Mouse (Mus musculus) common myeloid progenitor, adult 5-6 weeks (primary cell): ENCODE measurements at regions not wholly inside any gene's neighbourhood (a gene's known extent, or its start where the extent isn't known, plus 50 kb on each side); places are given as distances from the start of the nearest gene placed in this dataset.

Source experiments
- ATAC-seq: replicated peaks from 2 replicates; pipeline ENCODE4 v1.8.0; 2016; ENCODE audit warnings: low read depth, mild to moderate bottlenecking, moderate TSS enrichment, inconsistent platforms; ENCODE audit not compliant: poor library complexity, severe bottlenecking

DNA sequence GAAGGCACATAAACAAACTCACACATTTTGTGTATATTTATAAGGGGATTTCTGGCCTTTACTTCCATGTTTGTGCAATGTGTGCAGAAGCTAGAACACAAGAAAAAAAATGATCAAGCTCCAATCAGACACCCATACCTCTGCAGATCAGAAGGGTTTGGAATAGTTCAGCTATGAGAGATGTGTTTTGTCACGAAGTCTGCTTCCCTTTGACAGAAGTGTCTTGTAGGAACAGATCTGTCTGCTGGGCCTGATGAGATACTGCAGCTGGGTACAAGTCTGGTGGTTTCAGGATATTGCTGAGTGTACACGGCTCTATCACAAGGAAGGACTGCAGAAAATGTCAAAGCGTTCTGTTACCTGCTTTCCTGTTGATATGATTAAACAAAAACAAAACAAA lies 176.2 kb upstream of the Maf start:
- no peak for ATAC-seq

GRCm38 (mm10) chr8:115881881-115882280 lies 174.3 kb upstream of the Maf start:
- ATAC-seq: no peak

- no peak for ATAC-seq
Observed at GRCm38 (mm10) chr8:115874789-115875188, 167.2 kb upstream of the Maf start.

GRCm38 (mm10) chr8:115871381-115871780 lies 163.8 kb upstream of the Maf start:
- no peak for ATAC-seq

DNA sequence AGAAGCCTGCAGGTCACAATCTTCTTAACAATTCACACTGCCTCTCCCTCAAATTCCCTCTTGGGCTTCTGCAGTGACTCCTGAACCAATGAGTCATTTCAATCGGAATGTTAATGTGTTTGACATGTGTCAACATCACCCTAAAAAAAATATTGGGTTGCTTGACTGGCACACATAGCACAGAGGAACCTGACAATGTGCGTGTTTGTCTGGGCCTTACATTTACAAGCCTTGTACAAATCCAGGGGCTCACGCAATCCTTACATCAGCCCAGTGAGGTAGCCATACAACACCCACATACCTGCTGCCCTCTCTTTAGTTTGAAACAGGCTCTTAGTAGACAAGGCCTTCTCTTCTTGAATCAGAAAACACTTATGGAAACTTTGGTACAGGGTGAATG lies 153.8 kb upstream of the Maf start:
- no peak for ATAC-seq

- ATAC-seq: no peak
Observed at GRCm38 (mm10) chr8:115859406-115859805, 151.8 kb upstream of the Maf start.

GRCm38 (mm10) chr8:115856816-115857215 lies 149.2 kb upstream of the Maf start:
- ATAC-seq: no peak

DNA sequence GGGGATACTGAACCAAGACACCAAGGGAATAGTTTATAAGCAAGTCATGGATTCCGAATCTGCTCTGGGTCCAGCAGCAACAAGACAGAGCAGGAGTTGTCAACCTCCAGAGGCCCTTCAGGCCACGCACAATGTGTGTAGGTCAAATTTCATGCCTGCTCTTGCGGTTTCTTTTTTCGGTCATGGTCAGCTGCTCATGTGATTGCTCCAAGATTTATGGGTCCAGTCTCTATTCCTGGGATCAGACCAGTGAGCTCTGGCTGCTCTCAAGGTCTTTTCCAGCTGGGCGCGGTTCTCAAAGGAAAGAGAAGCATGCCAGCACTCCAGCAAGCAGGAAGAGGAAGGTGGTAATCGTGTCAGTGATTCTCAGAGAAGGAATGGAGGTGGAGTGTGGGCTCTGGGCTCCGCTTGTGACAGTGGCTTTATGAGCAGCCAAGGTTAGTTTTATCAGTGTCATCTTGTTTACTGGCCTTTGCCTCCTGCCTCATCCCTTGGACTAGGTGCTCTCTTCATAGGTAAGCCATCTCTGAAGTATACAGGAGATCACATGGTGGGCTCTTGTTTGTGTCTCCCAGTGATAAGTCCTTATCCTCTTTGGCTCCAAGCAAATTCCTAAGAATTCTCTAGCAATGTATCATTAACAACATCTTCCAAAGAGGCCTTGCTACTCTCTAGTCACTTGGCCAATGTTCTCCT lies 148.5 kb upstream of the Maf start:
- ATAC-seq: no peak

DNA sequence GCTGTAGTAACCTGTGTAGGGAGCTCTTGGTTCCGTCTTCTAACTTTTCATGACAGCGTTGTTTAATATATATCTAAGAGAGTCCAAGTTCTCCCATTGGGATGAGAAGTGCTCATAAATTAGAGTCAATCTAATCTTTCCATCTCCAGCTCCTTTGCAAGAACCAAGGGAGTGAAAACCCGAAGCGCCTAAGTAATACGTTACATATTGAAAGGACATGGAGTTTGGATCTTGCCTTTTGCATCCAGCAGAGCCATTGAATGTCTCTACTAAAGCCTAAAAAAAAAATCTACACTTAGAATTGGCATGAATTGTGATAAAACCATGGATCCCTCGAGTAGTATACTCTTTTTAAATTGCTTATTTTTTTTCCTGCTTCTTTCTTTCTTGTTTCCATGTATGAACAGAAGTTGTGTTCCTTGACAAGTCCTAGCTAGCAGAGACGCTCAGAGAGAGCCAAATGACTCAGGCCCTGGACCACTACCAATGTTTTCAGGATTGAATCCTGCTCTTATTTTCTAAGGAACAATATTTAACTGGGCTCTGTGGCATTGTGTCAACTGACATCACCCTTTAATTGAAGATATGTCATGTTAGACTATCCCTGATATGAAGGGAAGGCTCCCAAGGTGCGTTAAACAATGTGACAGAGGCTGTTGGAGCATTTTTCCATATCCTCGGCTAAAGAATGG lies 146.8 kb upstream of the Maf start:
- ATAC-seq: no peak

DNA sequence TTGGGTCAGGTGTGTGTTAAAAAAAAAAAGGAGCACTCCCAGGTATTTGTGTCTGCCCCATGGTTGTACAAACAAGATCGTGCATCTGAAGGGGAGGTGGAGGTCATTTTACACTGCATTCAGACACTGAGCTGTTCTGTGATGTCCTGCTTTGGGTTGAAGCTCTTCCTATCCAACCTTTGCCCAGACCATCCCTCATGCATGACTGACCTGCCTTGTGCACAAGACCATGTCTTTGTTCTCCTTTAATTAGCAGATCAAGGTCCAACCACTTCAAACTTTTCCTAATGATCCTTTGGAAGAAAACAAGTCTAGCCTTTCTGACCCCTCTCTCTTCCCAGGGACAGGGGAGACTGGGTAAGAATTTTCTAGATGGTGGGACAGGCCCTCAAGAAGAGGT lies 143.0 kb upstream of the Maf start:
- ATAC-seq: no peak

DNA sequence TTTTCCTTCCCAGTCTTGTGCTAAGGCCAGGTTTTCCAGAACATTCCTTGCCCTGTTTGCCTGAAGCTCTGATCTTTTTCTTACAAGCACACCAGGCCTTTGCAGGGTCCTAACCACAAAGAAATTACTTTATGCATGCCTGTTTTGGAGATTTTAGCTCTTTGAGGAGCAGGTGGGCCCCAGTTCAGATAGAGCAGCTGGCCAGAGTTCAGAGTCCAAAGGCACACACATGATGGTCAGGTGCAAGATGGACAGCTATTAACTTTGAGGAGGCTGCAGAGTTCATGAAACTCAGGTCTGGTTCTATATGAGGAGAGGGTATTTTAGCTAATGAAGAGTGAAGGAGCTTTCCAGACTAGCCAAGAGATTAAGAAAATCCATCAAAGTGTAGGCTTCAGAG lies 125.8 kb upstream of the Maf start:
- ATAC-seq: no peak

DNA sequence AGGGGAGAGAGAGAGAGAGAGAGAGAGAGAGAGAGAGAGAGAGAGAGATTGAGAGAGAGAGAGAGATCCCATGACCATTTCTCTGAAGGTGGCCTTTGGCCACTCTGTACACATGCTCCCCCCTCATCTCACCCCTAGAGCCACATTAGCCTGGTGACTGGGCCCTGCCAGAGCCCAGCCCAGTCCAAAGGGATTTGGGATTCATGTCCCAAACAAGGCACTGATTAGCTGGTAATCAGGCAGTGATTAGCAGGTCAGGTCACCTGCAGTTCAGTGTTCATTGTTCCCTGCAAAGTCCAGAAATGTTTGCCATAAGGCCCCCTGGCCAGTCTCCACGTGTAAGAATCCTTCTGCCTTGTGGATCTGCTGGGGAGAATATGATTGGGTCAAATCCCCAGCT lies 124.1 kb upstream of the Maf start:
- ATAC-seq: no peak

DNA sequence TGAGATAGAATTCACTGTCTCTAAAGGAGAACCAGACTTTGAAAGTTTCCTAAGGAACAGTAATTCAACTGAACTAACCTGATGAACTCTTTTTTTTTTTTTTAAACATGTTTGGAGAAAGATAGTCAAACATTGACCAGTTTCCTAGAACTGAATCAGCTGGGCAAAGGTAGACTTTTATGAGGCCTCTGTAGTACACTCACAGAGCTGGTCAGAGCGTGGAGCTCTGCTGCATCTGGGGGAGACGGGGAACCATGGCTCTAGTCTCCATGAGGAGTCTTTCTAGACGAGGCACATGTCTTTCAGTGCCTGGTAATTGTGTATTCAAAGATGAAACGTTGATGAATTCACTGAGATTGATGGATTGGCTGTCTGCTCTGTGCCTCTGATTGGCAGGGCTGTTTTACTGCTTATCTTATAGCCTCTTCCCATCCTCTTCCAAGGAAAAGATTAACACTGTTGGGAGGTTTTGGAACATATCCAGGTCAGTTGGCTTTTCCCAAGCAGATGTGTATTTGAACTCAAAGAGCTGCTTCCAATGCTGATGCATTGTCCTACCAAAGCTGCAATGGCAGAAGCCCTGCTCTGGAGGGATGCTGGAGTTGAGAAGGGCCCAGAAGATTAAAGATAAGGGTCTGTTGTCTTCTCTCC lies 122.5 kb upstream of the Maf start:
- ATAC-seq: no peak

DNA sequence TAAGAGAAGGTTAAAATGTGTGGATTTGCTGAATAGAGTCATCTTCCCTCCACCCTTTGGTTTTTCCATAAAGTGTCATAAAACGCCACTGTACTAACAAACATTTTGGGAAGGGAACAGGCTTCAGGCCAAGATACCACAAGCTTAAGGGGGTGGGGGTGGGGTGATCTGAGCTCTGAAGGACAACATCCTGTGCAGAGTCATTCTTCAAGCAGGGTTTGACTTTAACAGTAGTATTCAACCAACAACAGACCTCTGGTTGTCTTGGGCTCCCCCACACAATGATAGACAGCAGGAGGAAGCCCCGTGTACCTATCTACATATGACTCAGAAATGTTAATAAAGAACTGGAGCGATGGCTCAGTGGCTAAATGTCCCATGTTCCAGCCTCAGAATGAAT lies 118.9 kb upstream of the Maf start:
- peak; percentile 92 for ATAC-seq

GRCm38 (mm10) chr8:115825899-115826502 lies 118.4 kb upstream of the Maf start:
- ATAC-seq: peak; percentile 26; the same call in 1 of the 2 replicates

- no peak for ATAC-seq
Observed at GRCm38 (mm10) chr8:115824478-115824785, 116.8 kb upstream of the Maf start.

DNA sequence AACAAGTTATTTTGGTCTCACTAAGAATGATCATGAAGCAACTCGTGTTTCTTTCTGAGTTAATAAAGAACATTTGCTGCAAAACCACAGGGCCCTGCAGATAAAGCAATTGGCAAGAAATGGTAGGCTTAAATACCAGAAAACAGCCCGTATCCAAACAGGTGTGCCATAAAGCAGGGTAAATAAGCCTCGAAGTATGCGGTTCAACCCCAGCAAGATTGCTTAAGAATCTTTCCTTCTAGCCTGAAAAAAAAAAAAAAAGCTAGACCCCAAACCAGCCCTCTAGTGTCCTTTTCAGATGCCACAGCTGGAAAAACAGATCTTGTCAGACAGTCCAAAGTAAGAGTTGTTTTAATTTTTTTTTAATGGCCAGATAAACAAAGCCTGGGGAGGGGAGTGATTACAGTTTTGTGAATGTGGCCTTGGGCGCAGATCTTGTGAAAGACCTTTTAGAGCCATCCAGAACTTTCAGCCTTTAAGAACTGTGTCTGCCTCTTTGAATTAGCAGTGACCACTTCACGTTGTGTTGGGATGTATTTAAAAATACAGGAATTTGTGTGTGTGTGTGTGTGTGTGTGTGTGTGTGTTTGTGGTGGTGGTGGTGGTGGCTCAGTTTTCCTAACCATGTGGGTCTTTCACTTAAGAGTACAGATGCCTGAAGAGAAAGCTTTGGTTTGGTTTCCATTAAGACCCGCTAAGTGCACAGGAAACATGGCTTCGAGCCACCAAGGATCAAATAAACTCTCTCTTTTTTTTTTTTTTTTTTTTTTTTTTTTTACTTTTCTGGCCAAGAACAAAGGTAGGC lies 116.3 kb upstream of the Maf start:
- ATAC-seq: no peak

GRCm38 (mm10) chr8:115813426-115813825 lies 105.8 kb upstream of the Maf start:
- ATAC-seq: no peak

- no peak for ATAC-seq
Observed at GRCm38 (mm10) chr8:115806579-115806978, 99.0 kb upstream of the Maf start.

DNA sequence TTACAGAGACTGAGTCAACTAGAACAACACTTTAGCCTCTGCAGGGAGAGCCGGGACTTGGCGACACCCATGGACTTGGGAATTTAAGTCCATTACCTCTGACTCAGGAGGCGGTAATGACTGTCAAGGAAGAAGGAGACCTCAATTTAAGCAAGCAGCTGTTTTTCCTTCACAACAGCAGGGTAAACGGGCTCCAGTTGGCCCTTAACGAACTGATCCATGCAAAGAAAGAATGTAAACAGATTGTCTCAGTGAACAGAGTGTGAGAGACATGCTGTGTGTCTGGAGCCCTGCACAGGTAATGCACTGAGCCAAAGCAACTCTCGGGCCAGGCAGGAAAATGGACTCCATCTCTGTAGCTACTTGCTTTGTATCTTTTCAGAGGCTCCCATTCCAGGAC lies 98.5 kb upstream of the Maf start:
- ATAC-seq: no peak
